Mouse (Mus musculus) heart, postnatal 25 days (tissue): ENCODE data around the gene Itgb7. TPM values are rescaled to one million over a fixed set of nuclear protein-coding genes. Genes with fewer than 3 reads are reported as not detected.
A peak's percentile ranks its signal among the peaks of the same experiment; 100 is the strongest.

Experiments used
- DNase-seq: peaks from one replicate; pipeline ENCODE4 v3.0.0; 2022; ENCODE audit warnings: low spot score
- intact Hi-C: fragments of 180-260 bp; cut with DNase I; formaldehyde crosslinking; loops from one replicate; pipeline ENCODE4 v1.15.1; 2025
- total RNA-seq, 2 experiments: library from RNA; stranded (reverse); gene quantifications; 2 replicates each; pipeline ENCODE4 v1.2.3; 2021

Itgb7 gene
- total RNA-seq = 1 to 10 TPM; 1.3 TPM

DNA sequence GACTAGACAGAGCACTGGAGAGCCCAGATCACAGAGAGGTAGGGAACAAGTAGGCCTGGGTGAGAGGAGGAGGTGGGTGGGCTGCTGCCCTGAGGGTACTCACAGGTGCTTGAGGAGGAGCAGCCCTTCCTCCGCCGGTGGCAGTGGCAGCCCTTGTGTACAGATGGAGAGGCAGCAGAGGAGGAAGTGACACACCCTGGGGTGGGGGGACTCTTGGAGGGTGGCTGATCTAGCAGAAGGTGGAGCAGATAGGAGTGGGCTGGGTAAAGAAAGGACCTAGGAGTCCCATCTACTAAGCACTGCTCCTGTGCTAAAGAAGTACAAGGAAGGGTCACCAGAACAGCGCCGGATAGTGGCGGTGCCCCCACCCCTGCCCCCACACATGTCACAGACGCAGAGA, at the start of gene Itgb7:
Gene Itgb7, minus strand, starts transcription at position 197 of the 400 bp plus-strand sequence.
- DNase-seq = no peak
- intact Hi-C loops = no loop called here

DNA sequence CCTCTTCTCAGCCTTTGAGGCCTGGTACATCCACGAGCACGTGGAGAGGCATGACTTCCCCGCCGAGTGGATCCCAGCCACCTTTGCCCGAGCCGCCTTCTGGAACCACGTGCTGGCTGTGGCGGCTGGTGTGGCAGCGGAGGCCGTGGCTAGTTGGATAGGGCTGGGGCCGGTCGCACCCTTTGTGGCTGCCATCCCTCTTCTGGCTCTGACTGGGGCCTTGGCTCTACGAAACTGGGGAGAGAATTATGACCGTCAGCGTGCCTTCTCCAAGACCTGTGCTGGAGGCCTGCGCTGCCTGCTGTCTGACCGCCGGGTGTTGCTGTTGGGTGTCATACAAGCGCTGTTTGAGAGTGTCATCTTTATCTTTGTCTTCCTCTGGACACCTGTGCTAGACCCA, 48.9 kb upstream of the Itgb7 start:
- no peak for DNase-seq
- intact Hi-C loops = no loop called here

DNA sequence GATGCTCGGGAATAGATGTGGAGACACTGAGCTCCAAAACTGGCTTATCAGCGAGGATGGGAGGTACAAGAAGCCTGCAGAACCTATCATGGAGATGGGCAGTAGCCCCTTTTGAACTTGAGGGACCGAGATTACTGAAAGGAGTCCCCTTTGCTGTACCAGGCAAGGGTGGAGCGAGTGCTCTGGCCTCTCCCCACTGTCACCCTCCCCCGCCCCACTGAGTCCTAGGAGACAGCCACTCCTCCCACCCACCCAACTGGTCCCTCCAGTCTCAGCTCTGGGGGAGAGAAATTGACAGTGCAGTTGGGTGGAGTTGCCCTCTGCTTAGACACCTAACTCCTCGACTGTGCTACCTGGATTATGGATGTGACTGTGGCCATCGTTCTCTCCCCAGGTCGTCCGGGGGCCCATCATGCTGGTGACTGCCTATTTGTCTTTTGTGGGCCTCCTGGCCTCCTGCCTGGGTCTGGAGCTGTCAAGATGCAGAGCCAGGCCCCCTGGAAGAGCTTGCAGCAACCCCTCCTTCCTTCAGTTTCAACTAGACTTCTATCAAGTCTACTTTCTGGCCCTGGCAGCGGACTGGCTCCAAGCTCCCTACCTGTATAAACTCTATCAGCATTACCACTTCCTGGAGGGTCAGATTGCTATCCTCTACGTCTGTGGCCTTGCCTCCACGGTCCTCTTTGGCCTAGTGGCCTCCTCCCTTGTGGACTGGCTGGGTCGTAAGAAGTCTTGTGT, 48.2 kb upstream of the Itgb7 start:
- intact Hi-C loops = loop anchor here (1.0 to 2.0 kb wide), 2 partner anchors 33 to 41 kb away; no protein-coding TSS in a partner anchor
- DNase-seq = no peak

DNA sequence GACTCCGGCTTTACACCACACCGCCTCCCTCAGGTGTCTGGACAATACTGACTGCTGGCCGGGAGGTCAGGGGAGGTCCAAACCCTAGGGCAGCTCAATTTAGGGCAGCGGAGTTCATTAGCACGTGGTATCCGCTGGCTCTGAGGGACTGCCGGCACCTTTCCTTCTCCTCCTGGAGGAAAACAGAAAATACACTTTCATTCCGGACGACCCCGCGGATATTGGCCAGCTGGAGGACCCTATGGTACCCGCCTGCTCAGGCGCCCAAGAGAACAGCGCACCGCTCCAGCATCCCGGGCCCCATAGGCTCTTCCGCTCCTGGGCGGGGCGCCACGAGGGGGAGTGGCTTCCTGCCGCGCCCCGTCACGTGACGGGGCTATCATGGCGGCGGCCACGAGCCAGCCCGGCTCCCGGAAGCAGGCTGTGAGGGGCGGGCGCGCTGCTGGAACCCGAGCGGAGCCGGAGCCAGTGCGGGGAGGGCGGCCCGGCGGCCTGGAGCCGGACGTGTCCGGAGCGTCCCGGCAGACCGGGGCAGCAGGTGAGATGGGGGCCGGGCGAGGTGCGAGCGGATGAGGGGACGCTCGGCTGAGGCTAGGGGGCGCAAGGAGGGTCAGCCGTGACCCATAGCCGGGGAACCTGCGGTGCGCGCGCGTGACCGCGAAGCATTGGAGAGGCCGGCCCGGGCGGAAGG, 47.5 kb upstream of the Itgb7 start, which contains the start of gene Mfsd5:
Gene Mfsd5, plus strand, starts transcription at position 363 of the 691 bp plus-strand sequence.
- peak; percentile 76 for DNase-seq
- intact Hi-C loops = loop anchor here (1.0 to 2.0 kb wide), 2 partner anchors 32 to 40 kb away; no protein-coding TSS in a partner anchor

DNA sequence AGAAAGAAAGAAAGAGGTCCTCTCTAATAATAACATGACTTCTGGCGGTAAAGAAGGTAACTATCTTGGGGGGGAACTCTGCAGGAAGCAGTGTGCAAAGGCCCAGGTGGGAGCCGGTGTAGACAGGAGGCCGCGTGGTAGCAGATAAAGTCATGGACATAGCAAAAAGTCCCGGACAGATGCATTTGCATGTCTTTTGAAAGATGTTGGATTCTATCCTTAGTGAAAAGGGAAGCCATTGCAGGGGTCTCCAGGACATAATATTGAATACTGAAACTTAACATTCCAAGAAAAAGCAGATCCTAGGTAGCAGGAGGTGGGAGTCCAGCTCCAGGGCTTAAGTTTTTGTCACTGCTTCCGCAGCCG, 47.0 kb upstream of the Itgb7 start:
- intact Hi-C loops = loop anchor here (1.0 to 2.0 kb wide), 2 partner anchors 31 to 40 kb away; no protein-coding TSS in a partner anchor
- DNase-seq = no peak

DNA sequence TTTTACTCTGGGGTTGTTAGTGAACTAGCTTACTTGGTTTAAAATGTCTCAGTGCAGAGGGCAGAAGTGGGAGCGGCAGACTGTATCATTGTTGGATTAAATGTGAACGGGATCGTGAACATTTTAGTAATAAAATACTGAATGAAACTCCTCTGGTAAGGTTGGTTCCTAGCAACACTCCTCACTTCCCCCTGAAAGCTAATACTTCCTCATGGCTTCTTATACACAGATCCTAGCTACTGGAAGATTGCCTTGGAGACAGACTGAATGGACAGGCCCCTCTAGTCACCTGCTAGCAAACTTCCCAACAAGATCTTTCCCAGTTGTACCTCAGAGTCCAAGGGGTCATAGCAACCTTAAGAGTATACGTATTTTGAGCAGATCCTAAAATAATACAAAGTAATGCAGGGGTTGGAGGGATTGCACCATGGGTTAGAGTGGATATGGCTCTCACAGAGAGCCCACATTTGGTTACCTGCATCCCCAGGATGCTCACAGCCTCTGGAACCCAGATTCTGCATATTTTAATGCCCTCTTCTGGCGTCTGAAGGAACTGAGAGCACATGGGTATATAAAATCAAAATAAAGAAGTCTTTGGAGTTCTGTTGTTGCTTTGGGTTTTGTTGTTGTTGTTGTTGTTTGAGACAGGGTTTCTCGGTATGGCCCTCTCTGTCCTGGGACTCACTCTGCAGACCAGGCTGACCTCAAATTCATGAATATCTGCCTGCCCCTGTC, 42.4 kb upstream of the Itgb7 start:
- intact Hi-C loops = no loop called here
- DNase-seq = no peak

DNA sequence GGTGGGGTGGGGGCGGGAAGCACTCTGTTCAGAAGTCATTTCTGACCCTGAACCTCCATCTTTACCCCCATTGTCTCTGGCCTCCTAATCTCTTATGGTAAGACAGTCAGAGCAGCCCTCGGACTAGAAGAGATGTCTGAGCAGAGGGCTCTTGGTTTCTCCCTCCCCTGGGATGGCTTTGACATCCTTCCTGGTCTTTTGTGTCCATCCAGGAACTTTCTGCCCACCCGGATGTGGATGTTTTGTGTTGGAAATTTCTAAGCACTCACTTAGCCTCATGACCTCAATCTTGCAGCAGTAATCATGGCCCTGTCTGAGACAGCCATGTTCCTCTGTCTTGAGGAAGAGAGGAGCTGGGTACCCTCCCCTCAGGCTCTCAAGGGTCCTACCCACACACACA, 39.7 kb upstream of the Itgb7 start:
- DNase-seq = no peak
- intact Hi-C loops = no loop called here

DNA sequence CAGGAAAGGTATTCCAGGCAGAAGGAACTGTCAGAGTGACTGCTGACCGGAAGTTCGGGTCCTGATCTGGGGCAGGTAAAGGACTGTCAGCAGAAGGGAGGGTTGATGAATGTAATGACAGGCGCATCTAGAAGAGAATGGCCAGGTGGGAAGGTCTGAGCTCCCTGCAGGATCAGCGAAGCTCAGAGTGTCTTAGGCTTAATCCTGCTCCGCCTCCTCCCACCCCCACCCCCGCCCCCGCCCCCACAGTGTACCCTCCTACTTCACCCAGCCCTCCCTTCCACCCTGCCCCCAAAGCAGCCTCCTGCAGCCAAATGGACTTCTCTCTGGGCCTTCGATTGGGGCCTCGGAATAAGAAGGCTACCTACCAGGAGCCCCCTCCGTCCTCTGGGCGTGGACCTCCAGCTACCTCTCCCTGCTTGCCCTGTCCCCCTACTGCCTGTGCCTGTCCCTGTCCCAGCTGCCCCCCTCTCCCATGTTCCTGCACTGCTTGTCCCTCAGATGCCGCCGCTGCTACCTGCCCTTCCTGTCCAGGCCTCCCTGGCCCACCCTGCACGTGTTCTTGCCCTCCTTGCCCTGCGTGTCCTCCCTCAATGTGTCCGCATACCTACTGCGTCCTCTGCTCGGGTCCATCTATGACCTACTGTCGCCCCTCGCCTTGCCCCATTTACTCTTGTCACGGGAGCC, 38.7 kb upstream of the Itgb7 start, which contains the start of gene Gm9918:
Gene Gm9918, plus strand, starts transcription at position 290 of the 687 bp plus-strand sequence.
- intact Hi-C loops = no loop called here

DNA sequence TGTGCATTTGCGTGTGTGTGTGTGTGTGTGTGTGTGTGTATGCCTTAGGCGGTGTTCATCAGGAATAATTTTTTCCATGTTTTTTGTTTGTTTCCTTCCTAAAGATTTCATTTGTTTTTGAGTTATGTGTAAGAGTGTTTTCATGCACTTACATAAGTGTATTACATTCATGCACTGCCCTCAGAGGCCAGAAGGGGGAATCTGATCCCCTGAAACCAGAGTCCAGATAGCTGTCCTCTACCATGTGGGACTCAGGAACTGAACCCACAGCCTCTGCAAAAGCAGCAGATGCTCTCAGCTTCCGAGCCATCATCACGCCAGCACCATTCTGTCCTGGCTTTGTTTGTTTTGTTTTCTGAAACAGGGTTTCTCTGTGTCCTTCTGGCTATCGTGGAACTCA, 33.8 kb upstream of the Itgb7 start:
- intact Hi-C loops = no loop called here
- no peak for DNase-seq

More for the DNA sequence above, 38.7 kb upstream of the Itgb7 start, which contains the start of gene Gm9918:
- DNase-seq = no peak

DNA sequence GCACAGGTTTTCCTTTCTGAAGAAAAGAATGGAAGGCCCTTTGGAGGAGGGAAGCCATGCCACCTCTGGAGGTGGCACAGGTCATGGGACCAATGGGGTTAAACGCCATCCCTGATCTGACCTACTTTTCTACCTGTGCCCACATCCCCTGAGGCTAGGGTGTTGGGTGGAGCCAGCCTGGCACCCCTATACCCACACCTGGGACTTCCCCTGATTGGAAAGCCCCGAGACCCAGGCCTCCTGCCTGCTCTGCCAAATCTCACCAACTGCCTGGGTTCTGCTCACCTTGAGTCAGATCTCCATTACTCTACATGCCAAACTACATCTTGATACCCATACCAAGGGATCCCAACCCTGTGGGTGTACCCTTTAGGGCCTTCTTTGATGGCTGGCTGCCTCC, 31.3 kb upstream of the Itgb7 start:
- no peak for DNase-seq
- intact Hi-C loops = no loop called here

DNA sequence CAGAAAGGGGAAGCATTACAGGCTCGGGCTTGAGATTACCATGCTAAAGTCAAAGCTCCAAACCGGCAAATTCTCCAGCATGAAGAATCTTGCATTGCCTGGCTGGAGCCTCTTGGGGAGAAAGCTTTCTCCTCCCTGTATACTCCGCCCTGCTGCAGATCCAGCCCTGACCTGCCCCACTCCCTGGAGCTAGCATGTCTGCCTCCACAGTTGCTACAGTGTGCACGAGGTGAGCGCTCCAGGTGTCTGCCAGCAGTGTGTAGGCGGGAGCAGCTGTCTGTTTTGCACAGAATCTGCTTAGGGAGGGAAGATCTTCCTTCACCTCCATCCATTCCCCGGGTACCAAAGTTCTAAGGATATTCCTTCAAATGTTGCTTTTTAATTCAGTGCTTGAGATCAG, 30.8 kb upstream of the Itgb7 start:
- DNase-seq = no peak
- intact Hi-C loops = no loop called here

DNA sequence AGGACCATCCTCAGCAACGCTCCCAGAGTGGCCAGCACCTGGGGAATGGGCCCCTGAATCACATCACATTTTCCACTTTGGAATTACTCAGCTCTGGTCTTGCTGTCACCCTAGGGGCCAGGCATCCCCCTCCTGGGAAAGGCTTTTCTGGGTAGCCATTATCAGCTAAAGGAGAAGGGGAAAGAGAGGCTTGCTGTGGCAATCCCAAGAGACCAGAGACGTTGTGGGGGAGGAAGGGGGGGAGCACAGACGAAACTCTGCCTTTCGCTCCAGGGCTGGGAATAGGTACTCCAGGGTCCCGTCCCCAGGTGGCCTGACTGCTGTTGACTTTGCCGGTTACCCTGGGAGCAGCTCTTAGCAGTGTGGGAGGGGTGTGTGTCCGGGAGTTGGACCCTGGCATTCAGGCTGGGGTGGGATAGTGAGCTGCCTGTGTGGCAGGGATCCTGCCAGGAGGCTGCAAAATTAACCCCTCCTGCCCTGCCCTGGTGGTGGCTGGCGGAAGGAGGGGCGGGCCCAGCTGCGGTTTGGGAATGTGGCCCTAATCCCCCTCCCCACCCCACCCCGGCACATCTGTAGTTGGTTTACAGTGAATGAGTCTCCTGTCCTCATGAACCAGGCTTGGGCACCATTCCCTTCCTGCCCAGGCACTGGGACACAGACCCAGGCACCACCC, 27.0 kb upstream of the Itgb7 start:
- DNase-seq = no peak
- intact Hi-C loops = no loop called here

DNA sequence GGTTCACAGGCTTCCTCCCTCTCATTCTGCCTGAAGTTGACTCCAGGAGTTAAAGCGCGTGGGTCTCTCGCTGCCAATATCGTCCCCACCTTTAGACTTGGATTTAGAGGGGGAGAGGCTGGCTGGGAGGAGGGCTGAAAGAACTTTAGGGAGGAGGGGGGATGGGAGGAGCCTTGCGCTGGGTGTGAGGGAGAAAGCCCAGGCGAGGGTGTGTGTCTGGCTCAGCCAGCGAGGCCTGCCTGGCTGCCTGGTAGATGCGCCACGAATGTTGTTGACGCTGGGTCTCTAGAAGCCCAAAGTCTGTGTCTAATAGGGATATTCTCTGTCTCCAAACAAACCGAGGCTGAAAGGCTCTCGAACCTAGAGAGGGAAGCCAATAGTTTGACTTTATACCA, 26.3 kb upstream of the Itgb7 start:
- no peak for DNase-seq
- intact Hi-C loops = no loop called here

DNA sequence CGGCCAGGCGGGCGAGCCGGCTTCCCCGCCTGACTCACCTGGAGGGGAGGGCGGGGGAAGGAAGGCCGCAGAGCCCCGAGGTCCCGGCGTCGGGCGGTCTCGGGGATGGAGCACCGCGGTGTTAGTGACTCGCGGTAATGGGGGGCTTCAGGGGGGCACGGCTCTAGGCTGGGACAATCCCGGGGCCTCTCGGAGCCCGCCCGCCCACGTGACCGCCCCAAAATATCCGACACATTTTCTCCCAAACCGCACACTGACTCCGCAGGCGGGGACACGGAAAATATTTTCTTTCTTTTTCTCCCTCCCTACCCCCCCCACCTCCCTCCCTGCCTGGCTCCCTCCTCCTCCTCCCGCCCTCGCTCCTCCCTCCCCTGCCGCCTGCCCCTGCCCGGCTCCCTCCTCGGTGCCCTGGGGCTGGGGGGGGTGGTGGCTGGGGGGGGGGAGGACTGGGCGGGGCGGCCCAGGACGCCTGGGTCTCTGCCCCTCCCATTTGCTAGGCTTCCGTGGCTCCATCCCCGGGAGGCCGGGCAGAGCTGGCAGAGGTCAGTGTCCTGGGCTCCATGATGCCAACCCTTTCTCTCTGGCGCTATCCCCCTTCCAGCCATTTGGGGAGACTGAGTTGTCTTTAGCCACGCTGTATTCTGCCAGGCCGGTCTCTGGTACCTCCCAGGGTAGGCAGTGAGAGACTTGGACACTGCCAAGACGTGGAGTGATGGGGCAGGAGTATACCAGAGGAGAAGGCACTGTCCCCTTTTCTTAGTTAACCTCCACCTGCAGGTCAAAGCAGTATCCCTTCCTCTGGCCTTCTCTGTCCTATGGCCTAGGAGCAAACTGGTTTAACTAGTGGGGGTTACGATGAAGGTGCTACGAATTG, 25.7 kb upstream of the Itgb7 start, which contains the start of gene Rarg:
Gene Rarg, minus strand, starts transcription at position 316 of the 874 bp plus-strand sequence.
- DNase-seq = no peak
- intact Hi-C loops = no loop called here

DNA sequence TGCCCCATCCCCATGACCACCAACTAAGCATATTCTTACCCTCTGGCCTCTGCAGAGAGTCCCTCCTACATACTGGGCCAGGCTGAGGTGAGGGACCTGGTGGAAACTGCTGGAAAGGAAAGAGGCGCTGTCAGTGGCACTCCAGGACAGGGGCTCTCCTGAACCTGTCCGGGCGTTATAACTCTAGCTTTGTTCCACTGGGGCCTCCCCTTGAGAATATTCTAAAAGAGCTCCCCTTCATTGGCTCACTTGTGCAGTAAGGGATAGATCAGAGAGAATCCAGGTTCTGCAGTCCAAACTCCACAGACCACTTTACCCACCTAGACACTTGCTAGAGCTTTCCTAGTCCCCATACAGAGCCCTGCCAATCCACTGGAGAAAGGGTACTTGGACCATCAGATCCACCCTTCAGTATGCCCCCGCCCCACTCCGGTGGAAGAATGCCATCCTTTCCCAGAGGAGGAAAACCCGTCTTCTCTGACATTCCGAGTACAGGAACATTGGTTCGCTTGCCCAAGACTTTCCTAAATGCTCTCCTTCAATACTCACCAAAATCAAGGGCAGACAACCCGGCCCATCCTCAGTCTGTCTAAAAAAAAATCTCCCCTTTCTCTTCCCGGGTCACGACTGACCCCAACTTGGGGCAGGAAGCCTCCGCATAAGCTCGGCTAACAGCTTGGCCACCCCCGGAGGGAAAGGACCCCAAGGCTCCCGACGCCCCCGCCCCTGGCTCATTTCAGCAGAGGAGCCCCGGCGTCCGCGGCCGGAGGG, 24.9 kb upstream of the Itgb7 start:
- no peak for DNase-seq
- intact Hi-C loops = no loop called here

DNA sequence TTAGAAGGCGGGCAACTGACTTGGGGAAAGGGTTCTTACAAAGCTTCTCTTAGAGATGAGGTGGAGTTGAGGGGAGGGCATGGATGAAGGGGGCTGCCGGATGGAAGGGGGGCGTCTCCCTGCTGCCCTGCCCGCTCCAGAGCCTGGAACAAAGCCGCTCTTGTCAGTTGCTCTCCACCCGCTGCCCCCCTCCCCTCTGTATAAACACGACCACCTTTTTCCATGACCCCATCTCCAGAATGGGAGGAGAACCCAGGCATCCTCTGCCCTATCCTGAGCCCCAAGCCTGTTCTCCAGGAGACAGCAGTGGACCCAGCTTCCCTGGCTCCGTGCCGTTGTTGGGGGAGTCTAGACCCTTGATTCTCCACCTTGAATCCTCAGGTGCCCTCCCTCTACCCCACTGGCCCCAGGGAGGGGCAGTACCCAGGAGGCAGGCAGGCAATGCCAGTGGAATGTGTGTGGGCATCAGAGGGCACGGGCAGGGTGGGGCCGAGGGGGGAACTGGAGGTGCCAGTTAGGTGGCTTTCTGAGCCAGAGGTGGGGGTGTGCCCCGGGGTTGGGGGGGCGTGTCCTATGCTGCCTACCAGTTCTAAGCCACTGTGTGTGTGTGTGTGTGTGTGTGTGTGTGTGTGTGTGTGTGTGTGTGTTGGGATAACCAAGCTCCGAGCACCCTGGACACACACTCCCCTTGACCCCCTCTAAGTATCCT, 24.0 kb upstream of the Itgb7 start:
- intact Hi-C loops = no loop called here
- no peak for DNase-seq

DNA sequence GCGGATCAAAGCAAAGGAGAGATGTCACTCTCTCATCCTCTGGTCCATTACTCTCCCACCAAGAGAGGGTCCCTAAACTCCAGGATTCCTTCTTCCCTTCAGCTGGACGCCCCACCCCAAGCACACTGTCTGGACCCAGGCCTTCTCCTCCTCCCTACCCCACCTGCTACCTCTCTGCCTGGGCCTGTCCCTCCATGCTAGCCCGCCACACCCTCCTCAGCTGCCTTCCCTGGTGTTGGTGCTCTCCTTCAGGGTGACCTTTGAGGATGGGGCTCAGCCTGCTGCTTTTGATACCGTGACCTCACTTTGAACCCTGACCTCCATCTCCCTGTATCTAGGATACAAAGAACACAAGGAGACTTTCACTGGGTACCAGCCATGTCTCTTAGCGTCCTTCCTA, 18.8 kb upstream of the Itgb7 start:
- no peak for DNase-seq
- intact Hi-C loops = no loop called here
